Mouse (Mus musculus) ES-Bruce4 (cell line): ENCODE data around the gene Draxin.

Experiments used
- CTCF ChIP-seq: IDR thresholded peaks from one replicate; pipeline ENCODE4 v1.8.1; 2011; ENCODE audit warnings: low read depth, low read length
- EP300 ChIP-seq: IDR thresholded peaks from 2 replicates; pipeline ENCODE4 v1.6.1; 2011; ENCODE audit warnings: low read depth, low read length; ENCODE audit not compliant: insufficient read depth
- POLR2A ChIP-seq: IDR thresholded peaks from one replicate; pipeline ENCODE4 v1.8.1; 2011; ENCODE audit warnings: low read length; ENCODE audit not compliant: insufficient read depth

DNA sequence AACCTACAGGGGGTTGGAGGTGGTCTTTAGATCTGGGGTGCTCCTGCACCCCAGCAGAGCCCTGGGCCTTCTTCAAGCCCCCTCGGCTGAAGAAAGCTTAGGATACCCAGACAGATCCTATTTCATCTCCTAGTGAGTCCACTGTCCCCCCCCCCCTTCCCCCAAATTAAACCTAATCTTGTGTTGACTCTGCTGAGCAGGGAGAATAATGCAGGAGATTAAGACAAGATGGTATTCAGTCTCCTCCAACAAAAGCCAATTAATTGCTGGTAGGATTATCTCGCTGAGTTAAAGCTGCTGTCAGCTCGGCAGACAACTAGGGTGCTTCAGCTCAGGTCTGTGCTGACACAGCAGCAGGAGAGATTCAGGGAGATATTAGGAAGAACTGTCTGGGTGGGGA is 40.8 kb upstream of the Draxin start:
- no peak for TF ChIP-seq CTCF
- no peak for TF ChIP-seq POLR2A
- TF ChIP-seq EP300: no peak
